Mouse (Mus musculus): ENCODE measurements around the gene Olfr686. TPM values are rescaled to one million over a fixed set of nuclear protein-coding genes. Genes with fewer than 3 reads are reported as not detected.

Gene Olfr686
- polyA plus RNA-seq (2012; ENCODE audit: insufficient read depth, insufficient read length, low replicate concordance, missing spikeins): not detected in 2 replicates

DNA sequence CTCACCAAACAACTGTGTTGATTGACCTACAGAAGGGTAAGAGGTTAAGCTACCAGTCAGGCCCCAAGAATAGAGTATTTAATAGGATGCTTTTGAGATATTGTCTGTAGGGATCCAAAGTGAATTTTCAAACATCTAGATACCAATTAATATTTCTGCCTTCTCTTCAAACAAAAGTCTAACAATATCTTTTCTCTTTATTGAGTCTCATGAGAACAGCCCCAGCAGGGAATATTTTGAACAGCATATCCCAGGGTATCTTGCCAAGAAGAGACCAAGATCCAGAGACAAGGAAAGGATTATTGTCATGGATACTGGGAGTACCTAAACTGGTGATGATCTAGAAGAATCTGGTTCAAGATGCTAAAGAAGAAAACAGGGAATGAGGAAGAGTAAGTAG is at the start of gene Olfr686:
Gene Olfr686 (minus strand): TSS at position 101 of the 400 bp plus-strand sequence.
- Histone ChIP-seq H3K27ac (ENCODE audit: insufficient read depth, low read depth, low read length) (no peak within 1 kb of the TSS), H3K4me1 (ENCODE audit: control insufficient read depth, insufficient read depth, low read length) (no peaks in the 10 kb centered on the region), H3K4me3 (ENCODE audit: insufficient read depth, low read depth, low read length) (no peak within 1 kb of the TSS)
- TF ChIP-seq POLR2A (IDR thresholded peaks at IDR 0.05; ENCODE audit: insufficient read depth, low read depth, low read length) (no peak), CTCF (IDR thresholded peaks at IDR 0.05; ENCODE audit: insufficient read depth, low read depth, low read length) (no peak)

GRCm38 (mm10) chr7:105256656-105257055 is 49.4 kb upstream of the Olfr686 start:
- Histone ChIP-seq H3K4me3 (ENCODE audit: insufficient read depth, low read depth, low read length) (no peak overlapping the region), H3K4me1 (ENCODE audit: control insufficient read depth, insufficient read depth, low read length) (no peaks in the 10 kb centered on the region), H3K27ac (ENCODE audit: insufficient read depth, low read depth, low read length) (no peak overlapping the region)
- TF ChIP-seq POLR2A (IDR thresholded peaks at IDR 0.05; ENCODE audit: insufficient read depth, low read depth, low read length) (no peak), CTCF (IDR thresholded peaks at IDR 0.05; ENCODE audit: insufficient read depth, low read depth, low read length) (no peak)
- WGBS: 68% methylated on average over 5 of the region's 5 CpGs

GRCm38 (mm10) chr7:105248197-105248596 is 40.9 kb upstream of the Olfr686 start:
- no peak for TF ChIP-seq CTCF (IDR thresholded peaks at IDR 0.05; ENCODE audit: insufficient read depth, low read depth, low read length)
- TF ChIP-seq POLR2A (IDR thresholded peaks at IDR 0.05; ENCODE audit: insufficient read depth, low read depth, low read length): no peak
- 65% methylated on average over 1 of the region's 1 CpGs for WGBS

DNA sequence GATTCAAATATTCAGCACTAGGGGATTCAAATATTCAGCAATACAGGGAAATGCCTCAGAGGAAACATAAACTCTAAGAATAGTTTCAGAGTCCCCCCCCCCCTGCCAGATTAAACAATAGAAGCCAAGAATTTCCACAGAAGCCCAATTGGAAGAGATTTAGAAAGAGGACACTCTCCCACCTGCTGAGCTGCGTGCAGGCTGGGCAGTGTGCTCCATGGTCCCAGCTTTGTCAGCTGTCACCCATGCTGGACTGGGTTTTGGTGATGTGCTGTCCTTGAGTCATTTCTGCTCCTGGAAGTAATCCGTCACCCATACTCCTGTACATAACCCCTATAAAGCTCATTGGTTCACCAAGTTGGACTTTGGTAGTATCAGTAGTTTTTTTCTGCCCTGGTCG is 40.4 kb upstream of the Olfr686 start:
- Histone ChIP-seq H3K27ac (ENCODE audit: insufficient read depth, low read depth, low read length) (no peak overlapping the region), H3K4me3 (ENCODE audit: insufficient read depth, low read depth, low read length) (no peak overlapping the region), H3K4me1 (ENCODE audit: control insufficient read depth, insufficient read depth, low read length) (no peaks in the 10 kb centered on the region)
- TF ChIP-seq CTCF (IDR thresholded peaks at IDR 0.05; ENCODE audit: insufficient read depth, low read depth, low read length): no peak
- TF ChIP-seq POLR2A (IDR thresholded peaks at IDR 0.05; ENCODE audit: insufficient read depth, low read depth, low read length): no peak
- WGBS: 83% methylated on average over 3 of the region's 3 CpGs

More at GRCm38 (mm10) chr7:105248197-105248596, 40.9 kb upstream of the Olfr686 start:
- Histone ChIP-seq H3K4me3 (ENCODE audit: insufficient read depth, low read depth, low read length) (no peak overlapping the region), H3K27ac (ENCODE audit: insufficient read depth, low read depth, low read length) (no peak overlapping the region), H3K4me1 (ENCODE audit: control insufficient read depth, insufficient read depth, low read length) (no peaks in the 10 kb centered on the region)

DNA sequence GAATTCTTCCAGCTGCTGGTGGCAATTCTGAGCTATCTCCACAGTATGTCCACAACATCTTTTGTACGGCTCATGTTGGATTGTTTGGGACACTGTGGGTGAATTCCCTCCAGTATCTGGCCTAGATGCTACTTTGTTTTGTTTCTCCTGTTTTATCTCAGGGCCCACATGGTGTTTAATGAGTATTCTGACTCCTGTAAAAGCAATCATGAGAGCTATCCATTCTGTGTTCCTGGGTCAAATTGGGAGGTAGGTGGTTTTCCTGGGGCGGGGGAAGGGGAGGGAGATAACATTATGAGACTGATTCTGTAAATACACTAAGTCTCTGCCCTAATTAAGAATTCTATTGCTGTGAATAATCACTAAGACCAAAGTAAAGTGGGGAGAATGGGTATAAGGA is 22.1 kb upstream of the Olfr686 start:
- no peaks in the 10 kb centered on the region for H3K4me1 ChIP-seq (ENCODE audit: control insufficient read depth, insufficient read depth, low read length)
- no peak overlapping the region for H3K4me3 ChIP-seq (ENCODE audit: insufficient read depth, low read depth, low read length)
- H3K27ac ChIP-seq (ENCODE audit: insufficient read depth, low read depth, low read length): no peak overlapping the region
- WGBS: 97% methylated on average over 2 of the region's 2 CpGs
- TF ChIP-seq POLR2A (IDR thresholded peaks at IDR 0.05; ENCODE audit: insufficient read depth, low read depth, low read length): no peak
- no peak for TF ChIP-seq CTCF (IDR thresholded peaks at IDR 0.05; ENCODE audit: insufficient read depth, low read depth, low read length)

DNA sequence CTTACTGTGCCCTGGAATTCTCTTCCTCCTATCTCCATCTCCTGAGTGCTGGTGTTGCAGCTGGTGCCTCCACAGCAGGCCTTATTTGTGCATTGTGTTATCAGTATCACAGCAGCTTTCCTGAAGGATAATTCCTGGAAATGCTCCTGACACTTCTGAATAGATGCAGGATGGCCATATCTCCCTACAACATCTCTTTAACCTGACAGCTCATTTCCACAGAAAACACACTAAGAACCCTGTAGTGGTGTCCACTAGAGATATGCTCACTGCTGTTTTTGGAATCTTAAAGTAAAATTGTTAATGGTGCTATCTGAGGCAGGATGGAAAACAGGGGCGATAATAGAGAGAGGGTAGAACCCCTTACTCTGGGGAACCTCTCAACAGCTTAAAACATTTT is 20.9 kb upstream of the Olfr686 start:
- Histone ChIP-seq H3K27ac (ENCODE audit: insufficient read depth, low read depth, low read length) (no peak overlapping the region), H3K4me3 (ENCODE audit: insufficient read depth, low read depth, low read length) (no peak overlapping the region), H3K4me1 (ENCODE audit: control insufficient read depth, insufficient read depth, low read length) (no peaks in the 10 kb centered on the region)
- TF ChIP-seq POLR2A (IDR thresholded peaks at IDR 0.05; ENCODE audit: insufficient read depth, low read depth, low read length) (no peak), CTCF (IDR thresholded peaks at IDR 0.05; ENCODE audit: insufficient read depth, low read depth, low read length) (no peak)
- 82% methylated on average over 1 of the region's 1 CpGs for WGBS

DNA sequence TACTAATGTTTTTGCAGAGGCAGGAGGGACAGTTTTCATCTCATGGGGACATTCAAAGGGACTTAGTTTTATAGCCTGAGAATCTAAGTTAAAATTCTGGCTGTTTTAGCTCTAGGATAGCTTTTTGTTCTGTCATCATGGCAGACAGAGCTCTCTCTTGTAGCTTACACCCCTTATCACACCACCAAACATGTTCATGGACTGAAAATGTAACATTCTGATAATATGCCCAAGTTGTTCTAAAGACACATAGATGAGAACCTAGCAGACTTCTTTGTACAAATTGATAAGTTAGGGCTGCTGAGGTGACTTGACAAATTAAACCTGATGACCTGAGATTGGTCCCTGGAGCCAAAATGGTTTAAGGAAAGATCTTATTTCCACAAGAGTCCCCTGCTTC is 19.4 kb upstream of the Olfr686 start:
- H3K4me1 ChIP-seq (ENCODE audit: control insufficient read depth, insufficient read depth, low read length): no peaks in the 10 kb centered on the region
- TF ChIP-seq POLR2A (IDR thresholded peaks at IDR 0.05; ENCODE audit: insufficient read depth, low read depth, low read length) (no peak), CTCF (IDR thresholded peaks at IDR 0.05; ENCODE audit: insufficient read depth, low read depth, low read length) (no peak)
- H3K4me3 ChIP-seq (ENCODE audit: insufficient read depth, low read depth, low read length): no peak overlapping the region
- no peak overlapping the region for H3K27ac ChIP-seq (ENCODE audit: insufficient read depth, low read depth, low read length)

- H3K4me3 ChIP-seq (ENCODE audit: insufficient read depth, low read depth, low read length): no peak overlapping the region
- TF ChIP-seq CTCF (IDR thresholded peaks at IDR 0.05; ENCODE audit: insufficient read depth, low read depth, low read length) (no peak), POLR2A (IDR thresholded peaks at IDR 0.05; ENCODE audit: insufficient read depth, low read depth, low read length) (no peak)
- H3K4me1 ChIP-seq (ENCODE audit: control insufficient read depth, insufficient read depth, low read length): no peaks in the 10 kb centered on the region
- no peak overlapping the region for H3K27ac ChIP-seq (ENCODE audit: insufficient read depth, low read depth, low read length)
Measured at GRCm38 (mm10) chr7:105226072-105226471, 18.8 kb upstream of the Olfr686 start.

DNA sequence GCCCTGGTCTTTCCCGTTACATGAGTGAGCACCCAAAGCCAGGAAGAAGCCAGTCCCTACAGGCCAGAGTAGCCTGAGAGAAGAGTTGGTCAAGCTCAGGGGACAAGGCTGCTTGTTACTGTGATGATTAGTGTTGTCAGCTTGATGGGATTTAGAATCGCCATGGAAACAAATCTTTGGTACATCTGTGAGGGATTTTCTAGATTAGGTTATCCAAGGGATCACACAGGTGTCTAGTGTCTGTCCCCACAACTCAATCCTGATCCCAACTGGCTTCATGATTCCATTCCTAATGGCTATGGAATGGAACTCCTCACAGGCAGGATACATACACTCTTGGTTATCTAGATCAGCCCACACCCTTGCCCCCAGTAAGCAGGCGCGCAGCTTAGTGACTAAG is 11.0 kb upstream of the Olfr686 start:
- H3K27ac ChIP-seq (ENCODE audit: insufficient read depth, low read depth, low read length): no peak overlapping the region
- no peak for TF ChIP-seq POLR2A (IDR thresholded peaks at IDR 0.05; ENCODE audit: insufficient read depth, low read depth, low read length)
- TF ChIP-seq CTCF (IDR thresholded peaks at IDR 0.05; ENCODE audit: insufficient read depth, low read depth, low read length): no peak
- H3K4me3 ChIP-seq (ENCODE audit: insufficient read depth, low read depth, low read length): no peak overlapping the region
- no peaks in the 10 kb centered on the region for H3K4me1 ChIP-seq (ENCODE audit: control insufficient read depth, insufficient read depth, low read length)
- 81% methylated on average over 4 of the region's 4 CpGs for WGBS

- Histone ChIP-seq H3K4me3 (ENCODE audit: insufficient read depth, low read depth, low read length) (no peak overlapping the region), H3K27ac (ENCODE audit: insufficient read depth, low read depth, low read length) (no peak overlapping the region), H3K4me1 (ENCODE audit: control insufficient read depth, insufficient read depth, low read length) (no peaks in the 10 kb centered on the region)
- TF ChIP-seq POLR2A (IDR thresholded peaks at IDR 0.05; ENCODE audit: insufficient read depth, low read depth, low read length) (no peak), CTCF (IDR thresholded peaks at IDR 0.05; ENCODE audit: insufficient read depth, low read depth, low read length) (no peak)
- 26% methylated on average over 1 of the region's 1 CpGs for WGBS
Measured at GRCm38 (mm10) chr7:105214761-105215160, 7.5 kb upstream of the Olfr686 start.

Measured in olfactory bulb, adult 2 months (tissue).